Mouse (Mus musculus): Measurements from ENCODE around the gene Brat1. TPM values are rescaled to one million over a fixed set of nuclear protein-coding genes. Genes with fewer than 3 reads are reported as not detected.

Gene Brat1
- total RNA-seq, 4 experiments from 2014 or later = 6.7 to 8.2 (median 7.8) TPM

DNA sequence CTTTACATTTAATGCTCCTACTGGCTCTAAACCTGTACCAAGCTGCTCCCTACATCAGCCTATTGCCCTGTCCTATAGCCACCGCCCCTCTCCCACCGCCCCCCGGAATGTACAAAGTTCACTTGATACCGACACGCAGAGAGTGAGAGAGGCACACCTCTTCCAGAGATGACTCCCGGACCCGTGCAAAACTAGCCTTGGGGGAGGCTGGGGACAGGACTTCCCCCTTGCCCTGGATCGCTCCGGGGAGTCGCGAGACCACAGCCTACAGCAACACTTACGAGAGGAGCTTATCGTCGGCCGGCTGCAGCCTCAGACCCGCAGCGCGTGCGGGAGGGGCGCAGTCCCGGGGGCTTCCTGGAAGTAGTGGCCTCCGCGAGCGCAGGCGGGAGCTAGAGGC lies 3.1 kb upstream of the Brat1 start:
- DNase-seq (ENCODE audit: low spot score) = no peak

- peak; percentile 89 for DNase-seq (ENCODE audit: low spot score)
Observed at GRCm38 (mm10) chr5:140702103-140702513, 2.7 kb upstream of the Brat1 start, which contains the start of gene Iqce. TSS of gene Iqce (minus strand) at chr5:140702378.

DNA sequence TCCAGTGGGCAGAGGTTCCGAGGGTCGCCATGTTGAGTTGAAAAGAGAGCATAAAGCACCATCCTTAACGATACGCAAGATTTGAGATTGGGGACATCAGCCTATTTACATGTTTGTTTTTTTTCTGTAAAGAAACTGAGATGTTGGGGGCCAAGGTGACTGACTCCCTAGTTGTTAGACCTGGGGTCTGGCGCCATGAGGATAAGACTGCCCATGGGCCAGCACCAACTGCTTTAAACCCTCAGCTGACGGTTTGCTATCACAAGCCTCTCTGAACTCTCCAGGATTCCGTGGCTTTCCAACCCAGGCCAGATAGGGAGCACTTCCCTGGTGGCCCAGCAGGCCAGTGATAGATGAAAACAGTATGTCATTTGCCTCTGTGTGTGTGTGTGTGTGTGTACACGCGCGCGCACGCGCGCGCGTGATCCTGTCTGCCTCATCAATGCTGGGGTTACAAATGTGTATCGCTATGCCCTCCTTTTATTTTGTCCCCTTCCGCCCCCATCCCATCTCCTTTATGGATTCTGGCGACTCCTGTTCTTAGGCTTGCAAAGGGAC lies 2.1 kb upstream of the Brat1 start:
- DNase-seq (ENCODE audit: low spot score) = no peak

DNA sequence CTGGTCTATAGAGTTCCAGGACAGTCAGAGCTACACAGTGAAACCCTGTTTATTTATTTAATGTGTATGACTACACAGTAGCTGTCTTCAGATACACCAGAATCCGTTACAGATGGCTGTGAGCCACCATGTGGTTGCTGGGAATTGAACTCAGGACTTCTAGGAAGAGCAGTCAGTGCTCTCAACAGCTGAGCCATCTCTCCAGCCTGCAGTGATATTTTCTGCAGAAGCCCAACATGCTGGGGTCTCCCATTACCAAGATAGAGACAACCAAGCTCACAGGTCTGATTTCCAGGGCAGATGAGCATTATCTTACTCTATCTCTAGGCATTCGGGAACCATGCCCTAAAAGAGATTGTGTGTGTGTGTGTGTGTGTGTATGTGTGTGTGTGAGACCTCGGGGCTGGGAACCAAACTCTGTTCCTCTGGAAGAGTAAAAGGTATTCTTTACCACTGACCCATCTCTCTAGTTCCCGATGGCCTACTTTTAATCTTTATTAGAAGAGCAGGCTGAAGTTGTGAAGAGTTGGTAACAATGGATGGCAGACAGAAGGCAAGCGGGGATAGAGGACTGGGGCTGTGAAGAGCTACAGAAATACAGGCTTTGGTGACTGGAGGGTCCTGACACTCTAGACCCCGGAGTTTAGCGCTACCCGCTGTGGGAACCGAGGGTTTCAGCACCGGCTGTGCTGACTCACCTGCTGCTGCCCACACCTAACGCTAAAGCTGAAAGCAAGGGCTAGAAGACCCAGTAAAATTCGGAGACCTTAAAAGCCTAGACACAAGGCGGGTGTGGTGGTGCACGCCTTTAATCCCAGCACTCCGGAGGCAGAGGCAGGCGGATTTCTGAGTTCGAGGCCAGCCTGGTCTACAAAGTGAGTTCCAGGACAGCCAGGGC lies 1.1 kb upstream of the Brat1 start:
- DNase-seq (ENCODE audit: low spot score) = no peak

- DNase-seq (ENCODE audit: low spot score) = no peak
Observed at GRCm38 (mm10) chr5:140705501-140706171, 825 bp downstream of the Brat1 start.

- DNase-seq (ENCODE audit: low spot score) = no peak
Observed at GRCm38 (mm10) chr5:140710315-140710714, 5.5 kb downstream of the Brat1 start.

DNA sequence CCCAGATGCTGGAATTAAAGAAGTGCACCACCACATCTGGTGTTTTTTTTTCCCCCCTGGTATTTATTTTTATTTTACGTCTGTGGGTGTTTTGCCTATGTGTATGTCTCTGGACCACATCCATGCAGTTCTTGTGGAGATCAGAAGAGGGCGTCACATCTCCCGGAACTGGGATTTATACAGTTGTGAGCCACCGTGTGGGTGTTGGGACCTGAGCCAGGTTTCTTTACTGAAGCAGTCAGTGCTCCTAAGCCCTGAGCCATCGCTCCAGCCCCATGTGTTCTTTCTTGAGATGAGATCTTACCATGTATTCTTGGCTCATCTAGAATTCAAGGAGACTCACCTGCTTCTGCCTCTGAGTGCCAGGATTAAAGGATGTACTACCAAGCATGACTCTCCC lies 6.2 kb downstream of the Brat1 start:
- no peak for DNase-seq (ENCODE audit: low spot score)

GRCm38 (mm10) chr5:140720773-140721172 lies 16.0 kb downstream of the Brat1 start:
- DNase-seq (ENCODE audit: low spot score) = no peak

DNA sequence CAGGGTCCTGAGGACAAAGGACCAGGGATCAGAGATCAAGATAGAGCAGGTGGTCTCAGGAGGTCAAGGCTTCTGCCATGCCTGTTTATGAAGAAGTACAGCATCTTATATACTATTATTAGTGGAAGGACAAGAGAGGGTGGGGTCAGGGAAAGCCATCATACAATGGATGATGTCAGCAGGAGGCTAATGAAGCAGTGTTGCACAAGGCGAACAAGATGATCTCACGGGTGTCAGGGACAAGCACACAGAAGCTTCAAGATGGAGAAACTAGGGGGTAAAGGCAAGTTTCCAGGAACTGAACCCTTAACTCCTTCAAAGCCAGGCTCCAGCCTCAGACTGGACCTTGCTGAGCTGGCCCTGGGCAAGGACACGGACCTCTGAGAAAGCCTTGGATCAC lies 17.3 kb downstream of the Brat1 start:
- no peak for DNase-seq (ENCODE audit: low spot score)

DNA sequence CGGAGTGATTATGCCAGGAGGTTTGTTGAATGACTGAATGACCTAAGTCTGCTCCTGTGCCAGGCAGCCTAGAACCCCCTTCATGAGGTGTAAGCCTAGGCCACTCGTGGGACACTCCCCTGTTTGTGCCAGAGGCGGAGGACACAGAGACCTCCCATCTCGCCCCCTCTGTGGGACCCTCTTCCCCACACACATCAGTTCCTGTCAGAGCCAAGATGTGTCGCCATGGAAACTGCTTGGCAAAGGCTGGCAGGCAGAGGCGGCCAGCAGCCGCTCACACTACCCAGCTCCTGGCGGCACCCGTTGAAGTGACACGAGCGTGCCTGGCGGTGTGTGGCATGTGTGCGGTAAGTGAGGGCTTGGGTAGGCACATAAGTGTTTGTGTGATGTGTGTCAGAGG lies 19.0 kb downstream of the Brat1 start, which contains the start of gene Amz1:
Gene Amz1 (plus strand): TSS at position 306 of the 400 bp plus-strand sequence.
- no peak for DNase-seq (ENCODE audit: low spot score)

- no peak for DNase-seq (ENCODE audit: low spot score)
Observed at GRCm38 (mm10) chr5:140726062-140726839, 21.4 kb downstream of the Brat1 start.

DNA sequence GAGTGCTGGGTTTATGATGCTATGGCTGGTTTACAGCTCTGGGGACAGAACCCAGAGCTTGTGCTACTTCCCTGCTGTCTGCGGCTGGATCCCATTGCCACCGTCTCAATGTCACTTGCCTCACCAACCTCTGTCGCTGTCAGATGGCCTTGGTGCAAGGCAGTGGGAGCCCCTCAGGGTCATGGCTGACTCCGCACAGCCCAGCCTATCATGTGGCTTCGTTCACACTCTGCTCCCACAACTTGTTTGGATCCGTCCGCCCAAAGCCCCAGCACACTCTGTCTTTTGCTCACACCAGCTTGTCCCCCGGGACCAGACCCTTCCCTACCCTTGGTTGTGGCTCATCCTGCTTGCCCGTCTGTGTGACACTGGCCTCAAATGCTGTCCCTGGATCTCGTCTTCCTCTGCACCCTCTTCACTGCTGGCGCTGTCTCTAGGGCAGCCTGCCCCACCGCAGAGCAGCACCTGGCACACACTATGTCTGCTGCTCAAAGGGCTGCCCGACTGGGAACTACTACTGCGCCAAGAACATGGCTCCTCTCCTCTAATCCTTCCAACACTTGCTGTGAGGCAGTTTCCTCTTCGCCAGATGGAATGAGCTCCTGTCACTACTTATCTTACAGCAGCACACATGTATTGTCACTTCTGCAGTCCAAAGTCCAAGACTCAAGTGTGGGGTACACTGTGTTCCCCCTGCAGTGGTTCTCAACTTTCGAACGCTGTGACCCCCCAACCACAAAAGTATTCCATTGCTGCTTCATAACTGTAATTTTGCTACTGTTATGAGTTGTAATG lies 22.3 kb downstream of the Brat1 start:
- DNase-seq (ENCODE audit: low spot score) = no peak

- DNase-seq (ENCODE audit: low spot score) = no peak
Observed at GRCm38 (mm10) chr5:140731040-140731797, 26.4 kb downstream of the Brat1 start.

GRCm38 (mm10) chr5:140732195-140732594 lies 27.4 kb downstream of the Brat1 start:
- DNase-seq (ENCODE audit: low spot score) = no peak

GRCm38 (mm10) chr5:140733336-140733735 lies 28.5 kb downstream of the Brat1 start:
- DNase-seq (ENCODE audit: low spot score) = no peak

DNA sequence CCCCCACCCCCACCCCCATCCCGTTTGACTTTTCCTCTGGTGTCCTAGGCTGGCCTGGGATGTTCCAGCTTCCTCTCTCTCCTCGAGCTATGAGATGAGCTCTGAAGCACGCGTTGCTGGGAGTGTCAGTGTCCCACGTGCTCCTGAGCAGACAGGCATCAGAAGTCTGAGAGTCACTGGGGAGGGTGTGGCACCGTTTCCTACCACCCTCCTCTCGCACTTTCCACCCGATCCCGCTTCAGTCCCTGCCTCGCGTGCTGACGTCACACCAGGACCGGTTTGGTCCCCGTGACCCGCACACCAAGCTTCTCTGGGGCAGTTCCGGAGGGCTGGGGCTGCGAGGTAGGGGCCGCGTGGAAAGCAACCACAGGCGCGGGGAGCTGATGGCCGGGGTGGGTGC lies 30.5 kb downstream of the Brat1 start:
- no peak for DNase-seq (ENCODE audit: low spot score)

GRCm38 (mm10) chr5:140736166-140736565 lies 31.4 kb downstream of the Brat1 start:
- DNase-seq (ENCODE audit: low spot score) = no peak

GRCm38 (mm10) chr5:140739813-140740212 lies 35.0 kb downstream of the Brat1 start:
- no peak for DNase-seq (ENCODE audit: low spot score)

- peak; percentile 56 for DNase-seq (ENCODE audit: low spot score)
Observed at GRCm38 (mm10) chr5:140741040-140741439, 36.2 kb downstream of the Brat1 start.

DNA sequence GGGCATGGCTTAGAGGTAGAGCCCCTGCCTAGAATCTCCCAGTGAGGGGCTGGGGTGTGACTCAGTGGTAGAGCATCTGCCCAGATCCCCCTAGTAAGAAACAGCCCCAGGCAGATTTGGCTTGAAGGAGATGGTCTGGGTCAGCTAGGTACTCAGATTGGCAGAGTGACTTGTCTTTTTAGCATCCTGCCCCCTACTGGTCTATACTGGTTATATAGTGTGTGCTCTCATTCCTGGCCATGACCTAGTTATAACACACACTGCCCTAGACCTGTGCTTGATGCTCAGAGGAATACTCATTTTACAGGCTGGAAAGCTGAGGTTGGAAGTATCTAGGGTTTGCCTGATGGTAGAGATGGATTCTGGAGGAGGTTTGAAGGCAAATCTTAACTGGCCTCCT lies 37.1 kb downstream of the Brat1 start:
- DNase-seq (ENCODE audit: low spot score) = no peak

Data from heart, adult 8-10 months (tissue).